Mouse (Mus musculus): ENCODE measurements around the gene Git2. TPM values are rescaled to one million over a fixed set of nuclear protein-coding genes. Genes with fewer than 3 reads are reported as not detected.

The Git2 gene
- total and polyA plus RNA-seq, 3 experiments = 24.0 to 71.7 (median 64.9) TPM

- Histone ChIP-seq H3K27me3 (ENCODE audit: control insufficient read depth in 1 of 2, insufficient read depth in 2 of 2, low read length in 2 of 2) (no peaks in the 10 kb centered on the region), H3K27ac (ENCODE audit: control insufficient read depth, low read depth, low read length) (no peak overlapping the region), H3K9ac (ENCODE audit: control insufficient read depth, low read depth, low read length, poor library complexity, severe bottlenecking) (no peak overlapping the region), H3K36me3 (ENCODE audit: control insufficient read depth in 1 of 2, insufficient read depth in 2 of 2, low read length in 2 of 2) (peaks cover 0 to 2% of the 10 kb centered on the region in 2 experiments; a peak in 1 of 4 replicates), H3K4me1 (ENCODE audit: control insufficient read depth in 1 of 2, insufficient read depth in 2 of 2, low read length in 2 of 2) (no peaks in the 10 kb centered on the region), H3K4me3 (ENCODE audit: control insufficient read depth in 1 of 2, insufficient read depth in 1 of 2, low read depth in 2 of 2, low read length in 2 of 2) (no peak overlapping the region), H3K79me2 (ENCODE audit: control insufficient read depth, insufficient read depth, low read length, poor library complexity) (no peaks in the 10 kb centered on the region), H3K9me3 (replicated peaks; ENCODE audit: insufficient read depth, low read length) (no peaks in the 10 kb centered on the region)
- DNase-seq (ENCODE audit: low read depth, low spot score) = no peak
- TF ChIP-seq TCF12 (IDR thresholded peaks at IDR 0.05; ENCODE audit: low read depth, low read length) (no peak), POLR2A (IDR thresholded peaks at IDR 0.05; ENCODE audit: control insufficient read depth in 1 of 2, insufficient read depth in 1 of 2, low read depth in 1 of 2, low read length in 2 of 2, poor library complexity in 1 of 2) (no peak), TBP (IDR thresholded peaks at IDR 0.05; ENCODE audit: low read depth, low read length) (no peak), ZNF384 (IDR thresholded peaks at IDR 0.05; ENCODE audit: low read depth, low read length) (no peak), CTCF (IDR thresholded peaks at IDR 0.05 in 2 of 3, conservative IDR thresholded peaks at IDR 0.05 in 1 of 3; ENCODE audit: control insufficient read depth in 1 of 3, insufficient read depth in 1 of 3, low read depth in 2 of 3, low read length in 3 of 3, poor library complexity in 1 of 3, severe bottlenecking in 1 of 3) (no peak), JUND (IDR thresholded peaks at IDR 0.05; ENCODE audit: low read depth, low read length) (no peak)
Measured at GRCm38 (mm10) chr5:114681717-114682116, 93.6 kb downstream of the Git2 start.

- Histone ChIP-seq H3K4me1 (ENCODE audit: control insufficient read depth in 1 of 2, insufficient read depth in 2 of 2, low read length in 2 of 2) (no peaks in the 10 kb centered on the region), H3K36me3 (ENCODE audit: control insufficient read depth in 1 of 2, insufficient read depth in 2 of 2, low read length in 2 of 2) (peaks cover 0 to 2% of the 10 kb centered on the region in 2 experiments; a peak in 1 of 4 replicates)
Measured at GRCm38 (mm10) chr5:114680676-114681285, 94.5 kb downstream of the Git2 start.

GRCm38 (mm10) chr5:114679841-114680591 is 95.3 kb downstream of the Git2 start:
- no peaks in the 10 kb centered on the region for H3K27me3 ChIP-seq (ENCODE audit: control insufficient read depth in 1 of 2, insufficient read depth in 2 of 2, low read length in 2 of 2)
- no peaks in the 10 kb centered on the region for H3K4me1 ChIP-seq (ENCODE audit: control insufficient read depth in 1 of 2, insufficient read depth in 2 of 2, low read length in 2 of 2)
- no peak for DNase-seq (ENCODE audit: low read depth, low spot score)
- no peak overlapping the region for H3K27ac ChIP-seq (ENCODE audit: control insufficient read depth, low read depth, low read length)
- no peaks in the 10 kb centered on the region for H3K79me2 ChIP-seq (ENCODE audit: control insufficient read depth, insufficient read depth, low read length, poor library complexity)
- no peak overlapping the region for H3K4me3 ChIP-seq (ENCODE audit: control insufficient read depth in 1 of 2, insufficient read depth in 1 of 2, low read depth in 2 of 2, low read length in 2 of 2)
- TF ChIP-seq GABPA (IDR thresholded peaks at IDR 0.05; ENCODE audit: low read depth, low read length) (no peak), SMC3 (IDR thresholded peaks at IDR 0.05; ENCODE audit: low read depth, low read length) (no peak), NRF1 (IDR thresholded peaks at IDR 0.05; ENCODE audit: insufficient read depth, low read depth, low read length, poor library complexity, severe bottlenecking) (no peak), E2F4 (IDR thresholded peaks at IDR 0.05; ENCODE audit: borderline replicate concordance, low read depth, low read length) (no peak), TAL1 (IDR thresholded peaks at IDR 0.05; ENCODE audit: low read length) (no peak), ELF1 (IDR thresholded peaks at IDR 0.05; ENCODE audit: low read depth, low read length) (no peak), ZMIZ1 (IDR thresholded peaks at IDR 0.05; ENCODE audit: low read depth, low read length) (no peak), BHLHE40 (IDR thresholded peaks at IDR 0.05; ENCODE audit: borderline replicate concordance, low read depth, low read length) (no peak), TCF12 (IDR thresholded peaks at IDR 0.05; ENCODE audit: low read depth, low read length) (no peak), RCOR1 (IDR thresholded peaks at IDR 0.05; ENCODE audit: low read depth, low read length) (no peak), MYC (IDR thresholded peaks at IDR 0.05; ENCODE audit: low read depth, low read length) (no peak), ETS1 (IDR thresholded peaks at IDR 0.05; ENCODE audit: low read depth, low read length) (no peak), MXI1 (IDR thresholded peaks at IDR 0.05; ENCODE audit: low read depth, low read length) (no peak), KAT2A (conservative IDR thresholded peaks at IDR 0.05; ENCODE audit: low read depth, low read length) (no peak), POLR2AphosphoS2 (IDR thresholded peaks at IDR 0.05; ENCODE audit: low read length) (no peak)
- H3K9me3 ChIP-seq (replicated peaks; ENCODE audit: insufficient read depth, low read length) = no peaks in the 10 kb centered on the region
- no peak overlapping the region for H3K9ac ChIP-seq (ENCODE audit: control insufficient read depth, low read depth, low read length, poor library complexity, severe bottlenecking)
- peaks cover 0 to 2% of the 10 kb centered on the region in 2 experiments; a peak in 1 of 4 replicates for H3K36me3 ChIP-seq (ENCODE audit: control insufficient read depth in 1 of 2, insufficient read depth in 2 of 2, low read length in 2 of 2)

More at GRCm38 (mm10) chr5:114680676-114681285, 94.5 kb downstream of the Git2 start:
- TF ChIP-seq JUND (IDR thresholded peaks at IDR 0.05; ENCODE audit: low read depth, low read length) (no peak), RAD21 (IDR thresholded peaks at IDR 0.05; ENCODE audit: low read depth, low read length) (no peak), SMC3 (IDR thresholded peaks at IDR 0.05; ENCODE audit: low read depth, low read length) (no peak), CHD2 (IDR thresholded peaks at IDR 0.05; ENCODE audit: low read length) (no peak), MAFK (IDR thresholded peaks at IDR 0.05; ENCODE audit: borderline replicate concordance, low read depth, low read length) (no peak), ZC3H11A (IDR thresholded peaks at IDR 0.05; ENCODE audit: low read depth, low read length) (no peak), E2F4 (IDR thresholded peaks at IDR 0.05; ENCODE audit: borderline replicate concordance, low read depth, low read length) (no peak), ZNF384 (IDR thresholded peaks at IDR 0.05; ENCODE audit: low read depth, low read length) (no peak), GATA1 (IDR thresholded peaks at IDR 0.05; ENCODE audit: low read depth, low read length) (no peak)
- Histone ChIP-seq H3K27ac (ENCODE audit: control insufficient read depth, low read depth, low read length) (no peak overlapping the region), H3K9me3 (replicated peaks; ENCODE audit: insufficient read depth, low read length) (no peaks in the 10 kb centered on the region), H3K79me2 (ENCODE audit: control insufficient read depth, insufficient read depth, low read length, poor library complexity) (no peaks in the 10 kb centered on the region), H3K4me3 (ENCODE audit: control insufficient read depth in 1 of 2, insufficient read depth in 1 of 2, low read depth in 2 of 2, low read length in 2 of 2) (no peak overlapping the region), H3K27me3 (ENCODE audit: control insufficient read depth in 1 of 2, insufficient read depth in 2 of 2, low read length in 2 of 2) (no peaks in the 10 kb centered on the region), H3K9ac (ENCODE audit: control insufficient read depth, low read depth, low read length, poor library complexity, severe bottlenecking) (no peak overlapping the region)
- no peak for DNase-seq (ENCODE audit: low read depth, low spot score)
